ENCODE assay signal across 8 mouse cellular contexts in genomic region chr6:86366125-86366852, GRCm38 (mm10). TPM values are rescaled to one million over a fixed set of nuclear protein-coding genes. Genes with fewer than 3 reads are reported as not detected.
DNase-seq lines count a peak whose midpoint lies in the region; ATAC-seq and TF ChIP-seq lines count a peak whose summit lies in the region.

No protein-coding gene starts in this region.

- 31% methylated on average over 25 of the region's 25 CpGs for WGBS in forebrain, embryonic 15.5 days
- 32% methylated on average over 25 of the region's 25 CpGs for WGBS in hindbrain, embryonic 16.5 days
- WGBS in macrophage (ENCODE audit: missing documents), result 60% methylated on average over 25 of the region's 25 CpGs

- no peak for ATAC-seq in frontal cortex, adult (ENCODE audit: low TSS enrichment)
- ATAC-seq in forebrain, embryonic 15.5 days (replicated peaks), result 0 out of 2 replicates have a peak, but pooled peaks have one; percentile 1
- no peak for ATAC-seq in hindbrain, embryonic 16.5 days

- no peaks in the 10 kb centered on the region for H3K27me3 ChIP-seq in forebrain, embryonic 15.5 days
- no peaks in the 10 kb centered on the region for H3K27me3 ChIP-seq in hindbrain, embryonic 16.5 days (replicated peaks; ENCODE audit: control insufficient read depth, insufficient read depth, low read length)
- no peaks in the 10 kb centered on the region for H3K27me3 ChIP-seq in testis, adult 2 months (ENCODE audit: control insufficient read depth, insufficient read depth, low read length)

- H3K4me3 ChIP-seq in forebrain, embryonic 15.5 days, result peak overlapping the region; percentile 77
- peak overlapping the region; percentile 53 for H3K4me3 ChIP-seq in hindbrain, embryonic 16.5 days (ENCODE audit: low read length)
- H3K4me3 ChIP-seq in macrophage (ENCODE audit: inconsistent target), result peak overlapping the region; percentile 59
- H3K4me3 ChIP-seq in testis, adult 2 months (ENCODE audit: control insufficient read depth, low read depth, low read length), result peak overlapping the region; percentile 82

- peak overlapping the region; percentile 89 for H3K27ac ChIP-seq in forebrain, embryonic 15.5 days (replicated peaks)
- peak overlapping the region; percentile 73 for H3K27ac ChIP-seq in hindbrain, embryonic 16.5 days (ENCODE audit: low read depth, low read length)
- H3K27ac ChIP-seq in macrophage, result 0 out of 2 replicates have a peak overlapping the region, but pooled peaks have one; percentile 21
- H3K27ac ChIP-seq in testis, adult 2 months (ENCODE audit: control insufficient read depth, insufficient read depth, low read depth, low read length), result peak overlapping the region; percentile 70

- peak overlapping the region; percentile 72 for H3K9ac ChIP-seq in forebrain, embryonic 15.5 days (replicated peaks)
- H3K9ac ChIP-seq in hindbrain, embryonic 16.5 days (ENCODE audit: low read depth, low read length), result peak overlapping the region; percentile 68

- peak overlapping the region; percentile 82 for H3K4me2 ChIP-seq in forebrain, embryonic 15.5 days (replicated peaks)
- H3K4me2 ChIP-seq in hindbrain, embryonic 16.5 days (ENCODE audit: low read length), result peak overlapping the region; percentile 97

- peak; percentile 14 to 34 for DNase-seq in frontal cortex, postnatal 36 days (ENCODE audit: low spot score in 2 of 2)
- DNase-seq in brain, adult 2 months (ENCODE audit: low read depth, low spot score), result peak; percentile 51
- peak; percentile 26 to 28 for DNase-seq in left cerebral cortex, postnatal 25 days (ENCODE audit: low spot score in 2 of 2)

- H3K4me1 ChIP-seq in forebrain, embryonic 15.5 days, result peaks cover 25% of the 10 kb centered on the region
- peaks cover 20% of the 10 kb centered on the region for H3K4me1 ChIP-seq in hindbrain, embryonic 16.5 days (ENCODE audit: control insufficient read depth, insufficient read depth, low read depth, low read length)
- peaks cover 18% of the 10 kb centered on the region for H3K4me1 ChIP-seq in testis, adult 2 months (ENCODE audit: control insufficient read depth, insufficient read depth, low read length)

- no peaks in the 10 kb centered on the region; the same call in 1 of the 2 replicates for H3K79me2 ChIP-seq in macrophage (ENCODE audit: inconsistent target)

- TF ChIP-seq POLR2A in testis, adult 2 months (IDR thresholded peaks at IDR 0.05; ENCODE audit: control insufficient read depth, low read depth, low read length), result 0 out of 2 replicates have a peak, but pooled peaks have one; percentile 28

- intact Hi-C loops in left cerebral cortex, postnatal 25 days (cut with DNase I), result loop anchor here (5.0 kb wide), 1 partner anchor 339 kb away; the partner anchor contains the start of gene Add2

- H3K9me3 ChIP-seq in forebrain, embryonic 15.5 days, result no peaks in the 10 kb centered on the region
- no peaks in the 10 kb centered on the region for H3K9me3 ChIP-seq in hindbrain, embryonic 16.5 days (ENCODE audit: control insufficient read depth, low read length)

- no peak for TF ChIP-seq CTCF in testis, adult 2 months (IDR thresholded peaks at IDR 0.05; ENCODE audit: control insufficient read depth, insufficient read depth, insufficient replicate concordance, low read depth, low read length)

- peaks cover 10% of the 10 kb centered on the region; the same call in 1 of the 2 replicates for H3K36me3 ChIP-seq in forebrain, embryonic 15.5 days
- H3K36me3 ChIP-seq in hindbrain, embryonic 16.5 days (ENCODE audit: control insufficient read depth, insufficient read depth, low read length), result no peaks in the 10 kb centered on the region
- H3K36me3 ChIP-seq in macrophage (ENCODE audit: inconsistent target), result no peaks in the 10 kb centered on the region
- no peaks in the 10 kb centered on the region for H3K36me3 ChIP-seq in testis, adult 2 months (ENCODE audit: control insufficient read depth, insufficient read depth, low read length)

RNA-seq across cellular contexts. Expression of gene Fam136a, which starts 0.8 kb away (rescaled TPM):
- polyA plus RNA-seq in forebrain, embryonic 15.5 days (2015; fragmentation: Nextera tagmentation; extraction: Ambion mirVana), result 119 and 123 TPM in 2 replicates
- polyA plus RNA-seq in hindbrain, embryonic 16.5 days (2015; fragmentation: Nextera tagmentation; extraction: Ambion mirVana), result 112 and 114 TPM in 2 replicates
- 10 to 100 TPM; 23.9 to 24.1 TPM for total RNA-seq in left cerebral cortex, postnatal 25 days (2021)
- total RNA-seq in macrophage (2018; cell fraction: chromatin; rRNA removed), result 10 to 100 TPM in 1 of 26 experiments, 1 to 10 TPM in 21, under 1 TPM in 4; 0.76 to 12.9 (median 2.9) TPM
- total RNA-seq in macrophage (2018; cell fraction: cytosol; rRNA removed), result 10 to 100 TPM in 25 of 26 experiments, 1 to 10 TPM in 1; 9.5 to 19.0 (median 14.0) TPM
- total RNA-seq in macrophage (2018; cell fraction: nucleus; rRNA removed), result 10 to 100 TPM in 3 of 26 experiments, 1 to 10 TPM in 22, under 1 TPM in 1; 0.68 to 18.2 (median 4.7) TPM
- 12.4 to 38.2 TPM (median 14.4 TPM) in 3 replicates for polyA plus RNA-seq in macrophage (2018)
- 13.4 and 16.4 TPM in 2 replicates for polyA plus RNA-seq in testis, adult 2 months (2012; rRNA removed)

RNA-seq across cellular contexts. Expression of gene Snrpg, which starts 4.8 kb away (rescaled TPM):
- polyA plus RNA-seq in forebrain, embryonic 15.5 days (2015; fragmentation: Nextera tagmentation; extraction: Ambion mirVana), result 510 and 573 TPM in 2 replicates
- 234 and 259 TPM in 2 replicates for polyA plus RNA-seq in hindbrain, embryonic 16.5 days (2015; fragmentation: Nextera tagmentation; extraction: Ambion mirVana)
- total RNA-seq in left cerebral cortex, postnatal 25 days (2021), result 10 to 100 TPM; 58.9 to 62.2 TPM
- total RNA-seq in macrophage (2018; cell fraction: chromatin; rRNA removed), result 10 to 100 TPM in 4 of 26 experiments, 1 to 10 TPM in 21, not detected in 1; 1.5 to 20.4 (median 5.9) TPM
- 10 to 100 TPM; 17.6 to 37.9 (median 25.2) TPM for total RNA-seq in macrophage (2018; cell fraction: cytosol; rRNA removed)
- total RNA-seq in macrophage (2018; cell fraction: nucleus; rRNA removed), result 10 to 100 TPM in 6 of 26 experiments, 1 to 10 TPM in 20; 4.5 to 22.3 (median 8.0) TPM
- 12.5 to 46.1 TPM (median 31.1 TPM) in 3 replicates for polyA plus RNA-seq in macrophage (2018)
- 68.3 and 87.3 TPM in 2 replicates for polyA plus RNA-seq in testis, adult 2 months (2012; rRNA removed)

RNA-seq across cellular contexts. Expression of gene Pcyox1, which starts 30.7 kb away (rescaled TPM):
- polyA plus RNA-seq in forebrain, embryonic 15.5 days (2015; fragmentation: Nextera tagmentation; extraction: Ambion mirVana), result 102 and 110 TPM in 2 replicates
- 88.4 and 92.7 TPM in 2 replicates for polyA plus RNA-seq in hindbrain, embryonic 16.5 days (2015; fragmentation: Nextera tagmentation; extraction: Ambion mirVana)
- total RNA-seq in left cerebral cortex, postnatal 25 days (2021), result 100 to 1,000 TPM in 1 of 2 experiments, 10 to 100 TPM in 1; 95.3 to 104 TPM
- 10 to 100 TPM in 19 of 26 experiments, 1 to 10 TPM in 7; 4.0 to 68.5 (median 23.6) TPM for total RNA-seq in macrophage (2018; cell fraction: chromatin; rRNA removed)
- 100 to 1,000 TPM in 16 of 26 experiments, 10 to 100 TPM in 10; 71.2 to 169 (median 108) TPM for total RNA-seq in macrophage (2018; cell fraction: cytosol; rRNA removed)
- total RNA-seq in macrophage (2018; cell fraction: nucleus; rRNA removed), result 100 to 1,000 TPM in 11 of 26 experiments, 10 to 100 TPM in 15; 38.8 to 158 (median 98.4) TPM
- polyA plus RNA-seq in macrophage (2018), result 69.4 to 127 TPM (median 122 TPM) in 3 replicates
- 4.8 and 5.0 TPM in 2 replicates for polyA plus RNA-seq in testis, adult 2 months (2012; rRNA removed)

RNA-seq across cellular contexts. Expression of gene Tia1, which starts 37.7 kb away (rescaled TPM):
- 396 and 401 TPM in 2 replicates for polyA plus RNA-seq in forebrain, embryonic 15.5 days (2015; fragmentation: Nextera tagmentation; extraction: Ambion mirVana)
- 232 and 270 TPM in 2 replicates for polyA plus RNA-seq in hindbrain, embryonic 16.5 days (2015; fragmentation: Nextera tagmentation; extraction: Ambion mirVana)
- total RNA-seq in left cerebral cortex, postnatal 25 days (2021), result 100 to 1,000 TPM; 107 to 116 TPM
- total RNA-seq in macrophage (2018; cell fraction: chromatin; rRNA removed), result 100 to 1,000 TPM in 19 of 26 experiments, 10 to 100 TPM in 7; 49.4 to 334 (median 192) TPM
- 10 to 100 TPM in 11 of 26 experiments, 1 to 10 TPM in 15; 4.2 to 21.6 (median 9.6) TPM for total RNA-seq in macrophage (2018; cell fraction: cytosol; rRNA removed)
- total RNA-seq in macrophage (2018; cell fraction: nucleus; rRNA removed), result 100 to 1,000 TPM in 11 of 26 experiments, 10 to 100 TPM in 15; 27.4 to 211 (median 85.4) TPM
- 11.3 to 18.2 TPM (median 14.0 TPM) in 3 replicates for polyA plus RNA-seq in macrophage (2018)
- polyA plus RNA-seq in testis, adult 2 months (2012; rRNA removed), result 9.0 and 9.7 TPM in 2 replicates

Comparison
In these comparisons a context has a peak if more than half of its experiments do, and no peak if none do; other contexts are left out.
1. H3K27ac ChIP-seq: peak in every context shown above with its lines; median percentile 89 in forebrain, embryonic 15.5 days; 73 in hindbrain, embryonic 16.5 days; 70 in testis, adult 2 months; 21 in macrophage.
2. RNA of gene Pcyox1, which starts 30.7 kb away (polyA plus RNA-seq): 69.4 to 127 TPM in macrophage, 102 to 110 TPM in forebrain, embryonic 15.5 days and 88.4 to 92.7 TPM in hindbrain, embryonic 16.5 days; 4.8 to 5.0 TPM in testis, adult 2 months; every median in the first group is over 10 times any median in the second.
3. Peak in every context shown above with its lines, with median percentiles within 50 percentile points of each other: DNase-seq and H3K4me3 ChIP-seq.